Mouse (Mus musculus) adrenal gland, adult 8-10 months (tissue): ENCODE data around the gene Wdr62. TPM values are rescaled to one million over a fixed set of nuclear protein-coding genes. Genes with fewer than 3 reads are reported as not detected.

Experiments
- DNase-seq: peaks from one replicate; pipeline ENCODE4 v3.0.0; 2022
- total RNA-seq, 4 experiments: library from RNA; stranded (reverse); gene quantifications; 2 replicates each; pipeline ENCODE4 v1.2.4; 2022

Gene Wdr62
- 1 to 10 TPM; 2.7 to 7.5 (median 4.5) TPM for total RNA-seq

DNA sequence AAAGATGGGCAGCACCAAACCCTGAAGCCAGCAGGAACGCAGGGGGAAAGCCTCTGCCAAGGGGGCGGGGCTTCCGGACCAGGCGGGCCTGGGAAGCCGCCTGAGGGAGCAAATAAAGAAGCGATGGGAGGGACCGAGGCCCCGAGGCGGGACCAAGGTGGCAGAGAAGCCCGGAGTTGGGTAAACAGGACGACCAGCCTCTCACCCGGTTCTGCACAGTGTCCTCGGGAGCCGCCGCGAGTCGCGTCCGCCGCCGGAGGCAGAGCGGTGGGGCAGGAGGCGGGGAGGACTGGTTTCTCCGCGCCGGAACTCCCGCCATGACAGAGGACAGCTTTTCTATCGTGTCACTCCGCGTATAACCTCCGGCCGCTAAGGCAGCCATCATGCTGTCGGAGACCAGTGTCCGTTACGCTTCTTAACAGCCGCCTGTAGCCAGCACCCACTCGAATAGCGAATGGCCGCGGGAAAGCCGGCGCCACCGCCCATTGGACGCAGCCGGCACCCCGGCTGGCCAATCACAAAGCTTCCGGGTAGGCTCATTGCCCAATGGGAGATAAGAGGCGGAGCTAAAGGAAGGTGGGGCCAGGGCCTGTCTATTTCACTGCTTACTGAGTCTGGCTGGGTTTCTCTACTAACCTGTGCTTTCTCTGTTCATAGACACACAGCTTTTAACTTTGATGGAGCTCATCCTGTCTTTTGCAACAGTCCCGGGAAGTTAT, at the start of gene Wdr62, which contains the start of gene Thap8:
Wdr62 (minus strand) TSS at position 469 of the 719 bp plus-strand sequence.
Thap8 (plus strand) TSS at position 144 of the 719 bp plus-strand sequence.
- DNase-seq: peak; percentile 89

DNA sequence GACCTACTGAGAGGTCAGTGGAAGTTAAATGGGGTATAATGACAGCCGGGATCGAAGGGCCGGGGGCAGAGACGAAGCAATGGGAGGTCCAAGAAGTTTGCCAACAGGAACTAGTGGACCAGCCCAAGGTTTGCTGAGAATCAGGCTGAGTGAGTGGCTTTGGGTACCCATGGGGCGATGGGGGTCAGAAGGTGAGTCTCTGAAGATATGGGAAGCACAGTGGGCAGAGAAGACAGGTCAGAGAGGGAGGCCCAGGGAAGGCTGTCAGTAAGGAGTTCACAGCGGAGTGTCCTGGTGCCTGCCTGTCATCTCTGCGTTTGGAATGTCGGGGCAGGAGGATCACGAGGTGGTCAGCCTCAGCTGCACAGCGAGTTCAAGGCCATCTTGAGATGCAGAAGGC, 48.2 kb upstream of the Wdr62 start:
- no peak for DNase-seq

DNA sequence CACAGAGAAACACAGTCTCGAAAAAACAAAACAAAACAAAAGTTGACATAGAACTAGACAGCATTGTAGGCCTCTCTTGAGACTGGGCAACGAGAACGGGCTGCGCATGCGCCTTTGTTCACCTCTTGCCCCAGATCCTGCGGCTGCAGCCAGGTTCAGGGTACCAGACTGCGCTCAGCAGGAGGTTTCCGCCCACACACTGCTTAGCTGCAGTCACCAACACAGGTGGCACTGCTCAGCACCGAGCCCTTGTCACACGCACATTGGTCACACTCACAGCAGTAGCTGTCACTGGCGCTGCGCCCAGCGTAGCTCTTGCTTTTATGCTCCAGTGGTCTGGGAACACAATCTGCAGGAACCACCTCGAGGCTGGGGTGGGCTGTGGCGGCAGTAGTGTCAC, 46.9 kb upstream of the Wdr62 start:
- no peak for DNase-seq

DNA sequence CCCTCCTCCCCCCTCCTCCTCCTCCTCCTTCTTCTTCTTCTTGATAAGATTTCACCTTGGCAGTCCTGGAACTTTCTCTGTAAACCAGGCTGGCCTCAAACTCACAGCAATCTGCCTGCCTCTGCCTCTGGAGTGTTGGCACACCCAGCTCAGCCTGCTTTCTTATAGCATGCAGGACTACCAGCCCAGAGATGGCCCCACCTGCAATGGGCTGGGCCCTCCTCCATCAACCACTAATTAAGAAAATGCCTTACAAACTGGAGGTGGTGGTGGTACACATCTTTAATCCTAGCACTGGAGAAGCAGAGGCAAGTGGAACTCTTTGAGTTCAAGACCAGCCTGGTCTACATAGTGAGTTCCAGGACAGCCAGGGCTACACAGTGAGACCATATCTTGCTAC, 46.2 kb upstream of the Wdr62 start:
- DNase-seq: no peak

DNA sequence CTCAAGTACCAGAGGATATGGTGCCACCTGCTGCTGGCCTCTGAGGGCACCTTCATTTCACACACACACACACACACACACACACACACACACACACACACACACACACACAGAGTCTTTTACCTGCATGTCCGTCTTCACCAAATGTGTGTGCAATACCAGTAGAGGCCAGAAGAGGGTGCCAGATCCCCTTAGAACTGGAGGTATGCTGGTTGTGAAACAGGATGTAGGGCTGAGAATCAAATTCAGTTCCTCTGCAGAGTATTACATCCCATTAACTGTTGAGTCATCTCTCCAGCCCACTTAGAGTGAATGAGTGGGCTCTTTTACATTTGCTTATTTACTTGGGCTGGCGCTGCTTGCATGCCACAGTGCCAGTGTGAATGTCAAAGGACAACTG, 45.1 kb upstream of the Wdr62 start:
- DNase-seq: no peak

DNA sequence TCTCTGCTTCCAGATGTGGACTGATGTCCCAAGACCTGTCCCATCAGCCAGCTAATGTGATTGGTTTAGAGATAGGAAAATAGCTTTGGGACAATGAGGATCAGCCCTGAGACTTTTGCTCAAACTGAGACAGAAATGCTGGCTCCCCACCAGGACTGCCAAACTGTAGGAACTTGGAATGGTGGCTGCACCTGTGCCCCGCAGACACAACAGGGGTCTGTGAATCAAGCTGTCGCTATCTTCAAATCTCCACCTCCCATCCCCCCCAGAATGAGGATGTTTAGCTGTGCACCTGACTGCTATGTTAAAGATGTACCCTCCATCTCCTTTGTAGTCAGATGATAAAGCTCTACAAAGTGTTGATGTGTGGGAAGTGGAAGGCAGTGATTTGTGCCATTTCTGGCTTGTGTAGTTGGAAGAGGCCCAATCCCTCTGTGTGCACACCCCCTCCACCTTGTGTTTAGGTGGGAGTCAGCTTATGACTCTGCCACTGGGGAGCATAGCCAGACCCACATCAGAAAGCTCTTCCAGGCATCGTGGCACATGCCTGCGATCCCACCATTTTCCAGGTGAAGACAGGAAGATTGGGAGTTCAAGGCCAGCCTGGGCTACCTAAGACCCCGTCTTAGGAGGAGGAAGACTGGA, 44.2 kb upstream of the Wdr62 start:
- DNase-seq: no peak

DNA sequence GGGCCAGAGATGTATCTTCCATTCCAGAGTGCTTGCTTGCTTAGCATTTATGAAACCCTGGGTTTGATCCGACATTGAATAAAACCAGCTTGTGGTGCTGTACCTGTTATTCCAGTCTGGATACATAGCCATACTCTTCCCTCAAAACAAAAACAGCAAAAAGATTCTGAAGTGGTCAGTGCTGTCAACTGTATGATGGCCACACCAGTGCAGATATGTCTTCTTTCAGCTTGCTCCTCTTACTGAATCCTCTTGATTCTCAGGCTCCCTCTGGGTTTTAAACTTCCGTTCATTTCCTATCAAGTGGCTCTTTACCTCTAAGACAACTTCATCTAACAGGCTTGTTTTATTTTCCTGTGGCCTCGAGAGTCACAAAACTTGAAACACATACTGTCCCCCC, 43.6 kb upstream of the Wdr62 start, which contains the start of gene Sdhaf1:
Sdhaf1 (minus strand) TSS at position 101 of the 400 bp plus-strand sequence.
- DNase-seq: no peak

DNA sequence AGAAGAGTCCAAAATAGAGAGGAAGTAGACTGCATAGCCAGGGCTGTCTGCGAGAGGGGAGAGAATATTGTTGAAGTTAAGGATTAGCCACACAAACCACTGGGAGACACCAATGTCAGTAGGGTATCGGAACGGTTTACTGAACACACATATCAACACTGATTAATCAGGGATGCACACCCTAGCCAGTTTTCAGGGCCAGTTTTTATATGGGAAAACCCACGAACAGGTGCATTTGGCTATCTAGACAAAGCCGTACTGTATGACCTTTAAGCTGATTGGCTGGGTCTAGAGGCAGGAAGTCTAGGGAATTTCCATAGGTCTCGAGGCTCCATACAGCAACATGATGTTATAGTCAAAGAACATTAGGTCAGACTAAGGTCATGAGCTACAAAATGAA, 42.6 kb upstream of the Wdr62 start:
- no peak for DNase-seq

DNA sequence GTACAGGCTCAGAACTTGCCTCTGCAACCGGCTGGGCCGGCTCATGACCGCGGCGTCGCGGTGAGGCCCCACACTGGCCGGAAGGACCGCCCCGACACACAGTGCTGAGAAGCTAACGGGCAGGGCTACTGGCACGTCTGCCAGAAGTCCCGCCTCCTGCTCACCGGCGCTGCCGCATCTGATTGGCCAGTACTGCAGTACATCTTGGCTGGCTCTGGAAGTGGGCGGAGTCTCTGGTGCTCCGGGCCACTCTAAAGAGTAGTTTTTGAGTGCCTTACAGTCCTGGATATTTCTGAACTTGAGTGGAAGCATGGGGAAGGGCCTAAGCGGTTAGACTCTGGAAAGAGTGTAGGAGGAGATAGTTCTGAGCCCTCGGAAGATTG, 42.1 kb upstream of the Wdr62 start:
- DNase-seq: peak; percentile 98

DNA sequence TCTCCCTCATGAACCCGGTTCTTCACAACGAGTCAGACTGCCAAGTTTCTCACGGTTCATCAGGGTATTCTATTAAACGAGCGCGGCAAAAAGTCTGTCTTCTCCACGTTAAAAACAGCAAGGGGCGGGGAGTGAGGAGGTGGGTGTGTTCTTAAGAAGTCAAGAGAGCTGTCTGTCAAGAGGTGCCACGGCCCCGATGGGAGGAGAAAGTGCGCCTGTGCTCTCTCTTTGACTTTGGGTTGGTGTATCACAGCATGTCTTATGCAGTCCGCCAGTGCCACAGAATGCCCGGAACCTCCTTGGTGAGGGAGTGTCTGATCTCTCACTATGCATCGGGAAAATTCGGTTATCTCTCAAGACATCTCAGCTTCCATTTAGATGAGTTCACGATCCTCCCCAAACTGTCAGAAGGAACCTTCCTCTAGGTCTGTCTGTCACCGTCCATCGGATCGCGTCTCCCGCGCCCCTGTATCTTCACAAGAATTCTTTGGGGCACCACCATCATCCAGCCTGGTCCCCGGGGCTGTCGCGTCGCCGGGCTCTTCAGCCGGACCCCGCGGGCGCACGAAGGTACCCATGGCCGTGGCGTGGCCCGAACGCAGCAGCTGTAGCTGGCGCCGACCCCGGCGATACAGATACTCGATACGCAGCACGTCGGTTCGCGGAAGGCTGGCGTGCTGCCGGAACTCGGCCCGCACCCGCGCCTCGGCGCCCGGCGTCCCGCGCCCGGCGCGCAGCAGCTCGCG, 41.5 kb upstream of the Wdr62 start, which contains the start of gene E130208F15Rik:
E130208F15Rik (plus strand) TSS at position 202 of the 746 bp plus-strand sequence.
- DNase-seq: peak; percentile 75

DNA sequence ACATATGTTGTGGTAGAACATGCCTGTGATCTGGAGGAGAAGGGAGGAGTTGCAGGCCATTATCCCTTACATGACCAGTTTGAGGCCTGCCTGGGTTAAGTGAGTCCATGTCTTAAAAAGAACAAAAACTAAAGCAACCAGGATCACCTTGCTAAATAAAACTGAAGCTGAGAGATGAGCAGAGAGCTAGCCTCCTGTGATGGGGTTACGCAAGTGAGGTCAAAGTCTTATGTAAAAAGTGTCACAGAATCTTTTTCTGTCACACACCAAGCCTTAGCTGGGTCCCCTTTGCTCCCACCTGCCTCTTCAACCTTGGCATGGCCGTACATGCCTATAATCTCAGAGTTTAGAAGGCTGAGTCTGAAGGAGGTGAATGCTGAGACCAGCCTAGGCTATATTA, 40.7 kb upstream of the Wdr62 start:
- no peak for DNase-seq

DNA sequence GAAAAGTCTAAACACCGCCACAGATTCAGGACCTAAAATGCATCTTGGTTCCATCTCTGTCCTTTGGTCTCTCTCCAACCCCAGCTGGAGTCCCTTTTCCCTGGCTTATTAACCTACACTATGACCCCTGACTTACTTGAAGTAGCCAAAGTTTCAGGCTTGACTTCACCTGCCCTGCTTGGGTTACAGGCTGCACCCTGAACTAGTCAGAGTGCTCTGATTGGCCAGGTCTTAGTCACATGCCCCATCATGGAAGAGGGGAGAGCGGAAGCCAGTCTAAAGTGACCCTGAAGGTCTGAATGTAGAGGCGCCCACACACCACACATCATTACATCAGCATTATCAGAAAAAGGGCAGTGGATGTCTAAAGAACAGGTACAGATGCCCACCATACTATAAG, 37.9 kb upstream of the Wdr62 start:
- no peak for DNase-seq

DNA sequence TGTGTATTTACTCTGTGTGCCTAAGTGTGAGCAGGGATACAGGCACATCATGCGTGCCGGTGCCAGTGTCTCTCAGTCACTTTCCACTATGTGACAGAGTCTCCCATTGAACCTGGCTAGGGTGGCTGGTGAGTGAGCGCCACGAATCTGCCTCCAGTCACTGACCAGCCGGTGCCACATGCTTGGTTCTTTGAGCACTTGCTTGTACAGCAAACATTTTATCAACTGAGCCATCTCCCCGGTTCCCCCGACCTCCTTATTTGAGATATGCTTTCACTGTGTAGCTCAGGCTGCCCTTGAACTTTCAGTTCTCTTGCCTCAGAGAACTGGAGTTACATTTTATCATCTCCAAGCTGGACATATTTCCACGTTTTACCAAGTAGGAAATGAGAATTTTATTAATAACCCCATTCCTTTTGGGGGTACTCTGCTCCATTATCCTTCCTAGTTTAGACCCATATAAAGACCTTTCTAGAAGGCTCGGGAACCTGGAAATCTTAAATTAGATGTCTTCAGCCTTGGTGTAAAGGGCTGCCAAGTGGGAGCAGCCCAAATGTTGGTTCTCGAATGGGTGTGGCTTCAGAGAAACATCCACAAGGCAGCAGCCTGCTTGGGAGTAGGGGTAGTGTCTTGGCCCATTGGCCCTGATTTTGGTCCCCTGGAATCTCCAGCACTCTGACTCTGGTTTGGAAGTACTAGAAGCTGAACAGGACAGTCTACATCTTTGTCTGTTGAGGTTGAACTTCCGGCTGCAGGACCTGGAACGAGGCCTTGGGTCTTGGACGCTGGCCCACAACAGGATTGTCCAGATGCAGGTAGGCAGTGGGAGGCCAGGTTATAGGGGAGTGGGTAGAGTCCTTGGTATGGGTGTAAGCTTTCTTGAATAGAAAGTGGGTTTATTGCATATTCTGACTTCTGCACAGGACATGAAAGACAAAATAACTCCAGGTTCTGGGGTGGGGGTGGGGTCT, 35.6 kb upstream of the Wdr62 start:
- no peak for DNase-seq

DNA sequence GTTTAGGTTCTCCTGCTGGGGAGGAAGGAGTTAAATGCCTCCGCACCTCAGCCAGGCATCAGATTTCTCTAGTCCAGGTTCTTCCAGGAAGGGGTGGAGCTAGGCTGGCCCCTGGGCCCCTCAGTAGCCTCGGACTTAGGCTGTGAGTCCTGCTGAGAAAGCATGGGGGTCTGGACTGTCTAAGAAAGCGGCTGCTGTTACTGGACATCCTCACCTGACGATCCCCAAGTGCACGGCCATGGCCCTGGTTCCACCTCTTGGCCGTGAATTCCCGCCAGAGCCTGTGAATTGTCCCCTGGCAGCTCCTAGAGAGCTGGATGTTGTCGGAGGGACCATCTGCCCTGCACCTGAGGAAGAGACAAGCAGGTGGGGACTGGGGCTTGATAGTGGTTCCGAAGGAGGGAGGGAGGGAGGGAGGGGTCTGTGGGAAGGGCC, 34.5 kb upstream of the Wdr62 start, which contains the start of gene Syne4:
Syne4 (plus strand) TSS at position 87 of the 435 bp plus-strand sequence.
- DNase-seq: no peak

DNA sequence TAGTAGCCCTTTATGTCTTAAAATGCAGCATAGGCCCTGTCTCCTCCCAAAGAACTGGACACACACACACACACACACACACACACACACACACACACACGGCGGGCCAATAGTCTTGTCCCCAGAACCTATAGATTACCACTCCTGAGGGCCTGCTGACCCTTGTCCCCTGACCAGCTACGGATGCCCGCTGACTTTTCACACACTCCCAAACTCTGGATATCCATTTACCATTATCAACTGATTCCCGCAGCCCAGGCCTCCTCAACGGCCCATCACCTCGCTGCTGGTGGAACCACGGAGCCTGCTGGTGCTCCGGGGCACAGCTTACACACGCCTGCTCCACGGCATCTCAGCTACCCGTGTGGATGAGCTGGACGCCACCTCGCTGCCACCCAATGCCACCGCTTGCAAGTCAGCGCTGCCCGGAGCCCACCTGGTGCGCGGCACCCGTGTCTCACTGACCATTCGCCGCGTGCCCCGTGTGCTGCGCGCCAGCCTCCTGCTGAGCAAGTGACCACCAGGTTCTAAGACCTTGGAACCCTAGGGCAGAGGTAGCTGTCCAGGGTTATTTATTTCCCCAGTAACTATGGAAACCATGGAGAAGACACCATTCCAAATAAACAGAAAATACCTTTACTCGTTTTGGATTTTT, 33.6 kb upstream of the Wdr62 start:
- no peak for DNase-seq

DNA sequence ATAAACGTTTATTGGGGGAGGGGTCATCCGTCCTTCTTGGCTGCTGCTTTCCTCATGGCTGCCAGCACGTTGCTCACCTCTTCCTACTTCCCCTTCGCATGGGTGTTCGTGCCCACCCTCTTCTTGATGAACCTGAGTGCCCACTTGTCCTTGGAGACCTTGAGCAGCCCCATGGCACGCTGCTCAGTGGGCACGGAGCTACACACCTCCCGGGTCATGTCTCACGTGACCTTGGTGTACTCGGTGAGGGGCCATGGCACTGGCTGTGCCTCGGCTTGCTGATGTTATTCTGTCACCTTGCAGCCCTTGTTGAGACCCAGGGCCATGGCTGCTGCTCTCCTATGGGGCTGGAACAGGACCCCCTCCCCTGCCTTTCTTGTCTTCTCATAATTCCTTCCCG, 29.9 kb upstream of the Wdr62 start:
- no peak for DNase-seq

DNA sequence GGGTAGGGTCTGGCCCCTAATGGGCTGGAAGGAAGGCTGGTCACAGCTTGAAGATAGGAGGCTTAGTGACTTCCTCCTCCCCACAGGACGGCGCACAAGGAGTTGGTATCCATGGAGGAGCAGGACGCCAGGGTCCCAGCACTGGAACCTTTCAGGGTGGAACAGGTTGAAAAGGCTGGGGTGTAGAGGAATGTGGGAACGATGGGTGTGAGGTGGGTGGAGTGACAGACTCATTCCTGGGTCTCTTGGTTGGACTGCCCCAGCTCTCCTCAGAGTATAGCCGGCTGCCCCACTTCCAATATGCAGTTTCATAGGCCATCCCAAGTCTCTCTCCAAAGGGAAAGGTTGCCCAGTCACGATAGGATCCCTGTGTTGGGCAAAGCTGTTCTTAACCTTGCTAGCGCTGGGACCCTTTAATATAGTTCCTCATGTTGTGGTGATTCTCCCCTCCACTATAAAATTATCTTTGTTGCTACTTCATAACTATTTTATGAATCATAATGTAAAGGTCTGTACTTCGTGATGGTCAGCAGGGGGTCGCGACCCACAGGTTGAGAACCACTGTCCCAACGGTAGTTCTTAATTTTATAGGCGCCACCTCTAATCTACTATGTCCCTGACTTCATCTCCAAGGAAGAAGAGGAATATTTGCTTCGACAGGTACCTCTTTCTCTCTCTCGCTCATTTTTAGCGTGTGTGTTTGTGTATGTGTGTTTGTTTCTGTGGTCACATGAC, 29.3 kb upstream of the Wdr62 start:
- DNase-seq: no peak

DNA sequence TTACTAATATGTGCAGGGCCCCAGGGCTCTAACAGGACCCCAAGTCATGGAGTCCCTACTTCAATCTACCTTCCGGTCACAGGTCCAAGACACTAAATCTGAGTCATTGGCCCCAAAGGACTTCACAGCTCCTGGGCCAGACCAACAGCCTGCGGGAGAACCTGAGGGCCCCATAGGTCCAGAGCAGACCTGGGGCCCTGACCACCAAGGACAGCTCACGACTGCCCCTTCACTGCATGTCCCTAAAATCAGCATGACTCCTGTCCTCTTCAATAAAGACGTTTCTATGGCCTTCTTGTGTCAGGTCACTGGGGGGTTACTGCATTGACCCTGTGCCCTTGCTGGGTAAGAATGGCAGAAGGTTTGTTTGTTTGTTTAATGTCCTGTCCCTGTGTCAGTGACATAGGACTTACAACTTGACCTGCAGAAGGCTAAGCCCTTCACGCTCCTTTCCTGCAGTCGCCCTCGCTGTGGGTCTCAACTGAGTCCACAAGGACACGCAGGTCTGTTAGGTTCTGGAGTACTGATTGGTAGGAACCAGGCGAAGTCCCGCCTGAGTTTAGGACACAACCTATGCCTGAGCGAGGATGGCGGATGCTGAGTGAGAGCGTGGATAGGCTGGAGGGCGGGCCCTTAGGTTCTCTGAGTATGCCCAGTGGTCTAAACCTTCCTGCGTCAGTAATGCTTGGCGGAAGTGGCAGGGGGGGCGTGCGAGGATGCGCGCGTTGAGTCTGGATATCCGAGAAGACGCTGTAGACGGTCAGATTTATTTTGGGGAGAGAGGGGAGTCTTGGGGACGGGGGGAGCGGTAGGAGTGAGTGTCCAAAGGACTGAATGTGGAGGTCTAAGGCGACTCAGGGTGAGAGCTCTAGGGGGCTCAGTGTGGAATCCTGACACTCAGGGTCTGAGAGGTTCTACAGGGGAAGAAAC, 28.1 kb upstream of the Wdr62 start, which contains the start of gene Alkbh6:
Alkbh6 (plus strand) TSS at position 642 of the 930 bp plus-strand sequence.
- DNase-seq: peak; percentile 96

DNA sequence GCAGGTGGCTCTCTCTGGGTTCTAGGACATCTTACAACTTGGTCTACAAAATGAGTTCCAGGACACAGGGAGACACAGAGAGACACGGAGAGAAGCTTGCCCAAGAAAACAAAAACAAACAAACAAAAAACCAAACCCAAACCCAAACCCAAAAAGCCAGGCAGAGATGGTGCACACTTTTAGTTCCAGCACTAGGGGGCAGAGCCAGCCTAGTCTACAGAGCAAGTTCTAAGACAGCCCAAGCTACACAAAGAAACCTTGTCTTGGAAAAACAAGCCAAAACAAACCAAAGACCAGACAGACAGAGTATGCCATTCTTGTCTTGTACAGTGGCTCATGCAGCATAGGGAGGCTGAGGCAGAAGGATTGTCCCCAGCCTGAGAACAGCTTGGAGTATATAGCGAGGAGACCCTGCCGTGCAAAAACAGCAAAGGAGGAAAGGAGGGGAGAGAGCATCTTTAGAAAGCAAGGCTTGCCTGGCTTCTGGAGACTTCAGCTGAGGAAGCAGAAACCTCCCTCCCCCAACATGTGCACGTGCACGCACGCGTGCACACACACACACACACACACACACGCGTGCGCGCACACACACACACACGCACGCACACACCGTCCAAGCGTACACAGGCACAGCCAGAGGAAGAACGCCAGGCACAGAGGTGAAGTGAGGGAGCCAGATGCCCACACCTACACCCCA, 26.0 kb upstream of the Wdr62 start:
- DNase-seq: no peak
